Mouse (Mus musculus) intestine, embryonic 16.5 days (tissue): ENCODE results near the gene Entpd7. TPM values are rescaled to one million over a fixed set of nuclear protein-coding genes. Genes with fewer than 3 reads are reported as not detected.

Experiments
- ATAC-seq: fragments of 200-750 bp; cut with Nextera tagmentation; 2 replicates; pipeline ENCODE4 v1.8.0; 2017; ENCODE audit warnings: moderate TSS enrichment, moderate library complexity
- H3K27ac ChIP-seq: fragments of 300-500 bp; sonication (generic); 2 replicates; pipeline ENCODE4 v1.5.1; 2014; ENCODE audit warnings: mild to moderate bottlenecking, low read length
- H3K27me3 ChIP-seq: fragments of 300-500 bp; sonication (generic); replicated peaks from 2 replicates; pipeline ENCODE4 v1.6.1; 2014; ENCODE audit warnings: low read length, control low read depth, mixed read lengths; ENCODE audit not compliant: control insufficient read depth, insufficient read depth
- H3K36me3 ChIP-seq: fragments of 300-500 bp; sonication (generic); 2 replicates; pipeline ENCODE4 v1.6.1; 2014; ENCODE audit warnings: low read length, control low read depth; ENCODE audit not compliant: control insufficient read depth, insufficient read depth
- H3K4me1 ChIP-seq: fragments of 300-500 bp; sonication (generic); 2 replicates; pipeline ENCODE4 v1.6.1; 2014; ENCODE audit warnings: low read length, control low read depth, mixed read lengths; ENCODE audit not compliant: control insufficient read depth, insufficient read depth
- H3K4me2 ChIP-seq: fragments of 300-500 bp; sonication (generic); 2 replicates; pipeline ENCODE4 v1.6.1; 2014; ENCODE audit warnings: low read depth, low read length, control low read depth
- H3K4me3 ChIP-seq: fragments of 300-500 bp; sonication (generic); 2 replicates; pipeline ENCODE4 v1.5.1; 2014; ENCODE audit warnings: mild to moderate bottlenecking, low read length
- H3K9ac ChIP-seq: fragments of 300-500 bp; sonication (generic); 2 replicates; pipeline ENCODE4 v1.6.1; 2014; ENCODE audit warnings: low read depth, low read length
- H3K9me3 ChIP-seq: fragments of 300-500 bp; sonication (generic); 2 replicates; pipeline ENCODE4 v1.6.1; 2016; ENCODE audit warnings: low read length, control low read depth; ENCODE audit not compliant: control insufficient read depth
- WGBS: fragments of 180-500 bp; shearing (Covaris S2); extraction: QIAGEN DNeasy Blood & Tissue Kit; methylation state at CpG from one replicate; pipeline ENCODE4 v1.1.7; 2014; 5-methylcytosine and 5-hydroxymethylcytosine counted together
- polyA plus RNA-seq: library from polyadenylated mRNA; unstranded; fragments of >200 nt; fragmentation: Nextera tagmentation; extraction: Ambion mirVana; gene quantifications from 2 replicates; pipeline ENCODE4 v1.2.1, GENCODE M21; 2015

Entpd7 gene
- polyA plus RNA-seq, 1 experiment from 2014 or later, result 27.6 TPM

DNA sequence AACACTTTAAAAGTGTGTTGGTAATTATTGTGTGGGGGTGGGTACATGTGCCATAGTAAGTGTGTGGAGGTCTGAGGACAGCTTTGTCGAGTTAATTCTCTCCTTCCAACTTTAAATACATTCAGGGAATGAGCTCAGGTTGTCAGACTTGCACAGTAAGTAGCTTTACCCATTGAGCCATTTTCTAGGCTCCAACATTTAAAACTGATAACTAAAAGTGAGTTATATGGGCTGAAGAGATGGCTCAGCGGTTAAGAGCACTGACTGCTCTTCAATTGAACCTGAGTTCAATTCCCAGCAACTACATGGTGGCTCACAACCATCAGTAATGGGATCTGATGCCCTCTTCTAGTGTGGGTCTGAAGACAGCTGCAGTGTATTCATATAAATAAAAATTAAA, 64.8 kb downstream of the Entpd7 start:
- no peak for ATAC-seq
- H3K4me1 ChIP-seq, result 0 out of 2 replicates have a peak, but pooled peaks cover 3% of the 10 kb centered on the region
- no peaks in the 10 kb centered on the region for H3K27me3 ChIP-seq
- H3K4me3 ChIP-seq, result no peak overlapping the region
- no peaks in the 10 kb centered on the region for H3K36me3 ChIP-seq
- H3K4me2 ChIP-seq, result no peak overlapping the region
- no peak overlapping the region for H3K9ac ChIP-seq
- no peak overlapping the region for H3K27ac ChIP-seq
- 76% methylated on average over 2 of the region's 2 CpGs for WGBS
- no peaks in the 10 kb centered on the region for H3K9me3 ChIP-seq

DNA sequence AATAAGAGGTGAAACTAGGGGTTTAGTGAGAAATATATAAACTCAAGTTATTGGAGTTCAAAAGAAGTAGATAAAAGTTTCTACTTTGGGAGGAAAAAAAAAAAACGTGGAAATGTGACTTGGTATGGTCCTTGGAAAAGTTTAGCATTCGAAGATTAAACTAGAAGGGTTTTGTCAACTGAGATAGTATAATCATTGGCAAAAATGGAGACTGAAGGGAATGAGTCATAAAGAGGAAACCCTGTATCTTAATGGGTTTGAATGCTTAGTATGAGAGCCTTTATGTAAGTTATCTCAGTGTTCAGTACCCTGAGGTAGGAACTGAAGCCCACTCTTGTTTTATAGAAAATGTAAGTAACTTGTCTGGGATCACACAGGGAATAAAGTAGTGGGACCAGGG, 65.4 kb downstream of the Entpd7 start:
- H3K4me3 ChIP-seq, result no peak overlapping the region
- WGBS, result 67% methylated on average over 2 of the region's 2 CpGs
- H3K9me3 ChIP-seq, result no peaks in the 10 kb centered on the region
- H3K9ac ChIP-seq, result no peak overlapping the region
- H3K36me3 ChIP-seq, result no peaks in the 10 kb centered on the region
- no peak overlapping the region for H3K27ac ChIP-seq
- H3K4me1 ChIP-seq, result 0 out of 2 replicates have a peak, but pooled peaks cover 3% of the 10 kb centered on the region
- no peaks in the 10 kb centered on the region for H3K27me3 ChIP-seq
- no peak for ATAC-seq
- H3K4me2 ChIP-seq, result no peak overlapping the region

DNA sequence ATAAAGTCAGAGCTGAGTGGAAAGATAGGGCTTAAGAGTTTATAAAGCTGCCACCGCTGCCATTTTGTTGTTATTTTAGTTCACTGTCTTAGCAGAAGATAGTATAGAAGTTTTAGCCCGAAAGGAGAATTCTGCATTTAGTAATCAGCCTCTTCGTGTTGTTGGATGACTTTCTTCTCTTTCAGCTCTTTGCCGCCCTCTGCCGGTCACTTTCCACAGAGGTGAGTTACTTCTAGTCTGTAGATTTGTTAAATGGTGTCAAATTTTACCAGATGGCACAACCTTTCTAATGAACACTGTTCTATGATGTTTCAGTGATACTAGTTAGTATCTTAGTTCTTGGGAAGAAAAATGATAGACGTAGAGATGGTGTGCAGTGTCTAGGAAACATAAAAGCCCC, 71.0 kb downstream of the Entpd7 start:
- H3K27ac ChIP-seq, result no peak overlapping the region
- H3K9me3 ChIP-seq, result no peaks in the 10 kb centered on the region
- H3K27me3 ChIP-seq, result no peaks in the 10 kb centered on the region
- H3K4me2 ChIP-seq, result no peak overlapping the region
- no peaks in the 10 kb centered on the region for H3K4me1 ChIP-seq
- WGBS, result 23% methylated on average over 6 of the region's 6 CpGs
- H3K9ac ChIP-seq, result no peak overlapping the region
- no peak overlapping the region for H3K4me3 ChIP-seq
- H3K36me3 ChIP-seq, result no peaks in the 10 kb centered on the region
- no peak for ATAC-seq

GRCm38 (mm10) chr19:43761543-43762256, 72.2 kb downstream of the Entpd7 start:
- ATAC-seq, result peak; percentile 92

GRCm38 (mm10) chr19:43762410-43762809, 72.9 kb downstream of the Entpd7 start:
- ATAC-seq, result no peak
- Histone ChIP-seq H3K4me1 (no peaks in the 10 kb centered on the region), H3K36me3 (no peaks in the 10 kb centered on the region), H3K9ac (no peak overlapping the region), H3K27me3 (no peaks in the 10 kb centered on the region), H3K4me3 (no peak overlapping the region), H3K27ac (no peak overlapping the region), H3K4me2 (no peak overlapping the region), H3K9me3 (no peaks in the 10 kb centered on the region)
- 77% methylated on average over 2 of the region's 2 CpGs for WGBS

More at GRCm38 (mm10) chr19:43761543-43762256, 72.2 kb downstream of the Entpd7 start:
- H3K9ac ChIP-seq, result no peak overlapping the region
- H3K27me3 ChIP-seq, result no peaks in the 10 kb centered on the region
- peak overlapping the region; percentile 63 for H3K27ac ChIP-seq
- no peaks in the 10 kb centered on the region for H3K36me3 ChIP-seq
- no peak overlapping the region for H3K4me3 ChIP-seq
- H3K4me2 ChIP-seq, result no peak overlapping the region
- H3K4me1 ChIP-seq, result no peaks in the 10 kb centered on the region
- no peaks in the 10 kb centered on the region for H3K9me3 ChIP-seq

DNA sequence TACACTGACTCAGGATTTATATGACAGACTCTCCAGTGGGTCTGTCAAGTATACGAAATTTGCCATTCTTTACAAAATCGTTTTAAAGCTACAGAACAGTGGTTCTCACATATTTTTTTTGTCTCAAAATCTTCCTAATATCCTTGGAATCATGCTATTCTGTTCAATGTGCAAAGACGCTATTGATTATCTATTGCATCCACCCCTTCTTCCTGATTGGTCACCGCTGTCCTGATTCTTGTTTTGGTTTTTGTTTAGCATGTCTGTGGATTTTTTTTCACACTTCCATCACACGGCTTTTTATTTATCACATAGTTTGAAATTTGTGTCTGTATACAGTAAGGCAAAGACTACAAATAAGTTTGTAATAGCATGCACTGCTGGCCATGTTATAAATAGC, 77.0 kb downstream of the Entpd7 start:
- Histone ChIP-seq H3K36me3 (no peaks in the 10 kb centered on the region), H3K9ac (no peak overlapping the region), H3K4me3 (no peak overlapping the region), H3K27ac (no peak overlapping the region), H3K4me2 (no peak overlapping the region), H3K9me3 (no peaks in the 10 kb centered on the region), H3K4me1 (peaks cover 2% of the 10 kb centered on the region; the same call in 1 of the 2 replicates), H3K27me3 (no peaks in the 10 kb centered on the region)
- ATAC-seq, result no peak
- WGBS, result 74% methylated on average over 5 of the region's 5 CpGs

- Histone ChIP-seq H3K4me2 (peak overlapping the region; percentile 32; the same call in 1 of the 2 replicates), H3K27ac (peak overlapping the region; percentile 64), H3K4me1 (peaks cover 5% of the 10 kb centered on the region), H3K9ac (no peak overlapping the region), H3K27me3 (no peaks in the 10 kb centered on the region), H3K4me3 (no peak overlapping the region), H3K9me3 (no peaks in the 10 kb centered on the region), H3K36me3 (no peaks in the 10 kb centered on the region)
- peak; percentile 96 for ATAC-seq
- 50% methylated on average over 9 of the region's 9 CpGs for WGBS
Measured at GRCm38 (mm10) chr19:43767549-43768322, 78.3 kb downstream of the Entpd7 start.

GRCm38 (mm10) chr19:43769366-43769960, 80.0 kb downstream of the Entpd7 start:
- H3K27ac ChIP-seq, result no peak overlapping the region; the same call in 1 of the 2 replicates
- H3K4me2 ChIP-seq, result no peak overlapping the region
- ATAC-seq, result no peak
- H3K4me3 ChIP-seq, result no peak overlapping the region
- WGBS, result 67% methylated on average over 5 of the region's 5 CpGs
- H3K9me3 ChIP-seq, result no peaks in the 10 kb centered on the region
- peaks cover 5% of the 10 kb centered on the region for H3K4me1 ChIP-seq
- H3K36me3 ChIP-seq, result no peaks in the 10 kb centered on the region
- no peaks in the 10 kb centered on the region for H3K27me3 ChIP-seq
- H3K9ac ChIP-seq, result no peak overlapping the region

DNA sequence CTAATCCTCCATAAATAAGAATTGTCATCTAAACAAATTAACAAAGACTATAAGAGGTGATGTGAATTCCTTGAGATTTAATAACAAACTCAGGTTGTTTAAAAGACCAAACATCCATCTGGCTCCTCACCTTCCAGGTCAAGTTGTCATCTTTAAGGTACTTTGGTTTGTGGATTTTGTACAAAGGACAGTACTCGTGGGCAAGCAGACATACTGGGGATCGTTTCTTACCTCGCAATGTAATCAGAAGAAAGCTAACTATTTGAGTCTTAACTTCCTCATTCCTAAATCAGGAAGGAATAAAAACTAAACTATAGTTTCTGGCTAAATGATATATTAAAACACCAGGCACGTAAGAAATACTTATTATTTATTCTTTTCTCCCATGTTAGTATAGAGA, 81.1 kb downstream of the Entpd7 start:
- Histone ChIP-seq H3K4me1 (peaks cover 5% of the 10 kb centered on the region), H3K27me3 (no peaks in the 10 kb centered on the region), H3K36me3 (no peaks in the 10 kb centered on the region), H3K27ac (no peak overlapping the region), H3K9me3 (no peaks in the 10 kb centered on the region), H3K4me2 (no peak overlapping the region), H3K4me3 (no peak overlapping the region), H3K9ac (no peak overlapping the region)
- ATAC-seq, result no peak
- 59% methylated on average over 4 of the region's 4 CpGs for WGBS
